Mouse (Mus musculus) midbrain, postnatal 0 days (tissue): ENCODE data around the gene Atp6v1a. TPM values are rescaled to one million over a fixed set of nuclear protein-coding genes. Genes with fewer than 3 reads are reported as not detected.
A peak's percentile ranks its signal among the peaks of the same experiment; 100 is the strongest.

Source experiments
- ATAC-seq: fragments of 200-750 bp; cut with Nextera tagmentation; 2 replicates; pipeline ENCODE4 v1.8.0; 2017; ENCODE audit warnings: moderate number of reproducible peaks, mild to moderate bottlenecking, moderate TSS enrichment, moderate library complexity; ENCODE audit not compliant: low FRiP score
- DNase-seq: peaks from one replicate; pipeline ENCODE4 v3.0.0-alpha.2; 2015; ENCODE audit warnings: low spot score
- H3K27ac ChIP-seq: fragments of 300-500 bp; sonication (generic); 2 replicates; pipeline ENCODE4 v1.5.1; 2014; ENCODE audit warnings: low read depth, mild to moderate bottlenecking, low read length, mixed read lengths
- H3K27me3 ChIP-seq: fragments of 300-500 bp; sonication (generic); 2 replicates; pipeline ENCODE4 v1.6.1; 2014; ENCODE audit warnings: low read length, control low read depth, mixed read lengths; ENCODE audit not compliant: insufficient read depth
- H3K36me3 ChIP-seq: fragments of 300-500 bp; sonication (generic); 2 replicates; pipeline ENCODE4 v1.6.1; 2014; ENCODE audit warnings: low read length, control low read depth, mixed read lengths; ENCODE audit not compliant: insufficient read depth
- H3K4me1 ChIP-seq: fragments of 300-500 bp; sonication (generic); 2 replicates; pipeline ENCODE4 v1.6.1; 2014; ENCODE audit warnings: mild to moderate bottlenecking, control low read depth, antibody characterized with exemption, low read length, mixed read lengths; ENCODE audit not compliant: insufficient read depth
- H3K4me2 ChIP-seq: fragments of 300-500 bp; sonication (generic); 2 replicates; pipeline ENCODE4 v1.6.1; 2014; ENCODE audit warnings: low read depth, mild to moderate bottlenecking, low read length, mixed read lengths; ENCODE audit not compliant: poor library complexity, severe bottlenecking
- H3K4me3 ChIP-seq: fragments of 300-500 bp; sonication (generic); 2 replicates; pipeline ENCODE4 v1.5.1; 2014; ENCODE audit warnings: low read depth, mild to moderate bottlenecking, low read length, moderate library complexity
- H3K9ac ChIP-seq: fragments of 300-500 bp; sonication (generic); replicated peaks from 2 replicates; pipeline ENCODE4 v1.6.1; 2014; ENCODE audit warnings: mild to moderate bottlenecking, low read length, moderate library complexity, mixed read lengths; ENCODE audit not compliant: poor library complexity, severe bottlenecking
- H3K9me3 ChIP-seq: fragments of 300-500 bp; sonication (generic); 2 replicates; pipeline ENCODE4 v1.6.1; 2016; ENCODE audit warnings: low read length, control low read depth
- CTCF ChIP-seq: IDR thresholded peaks from 2 replicates; pipeline ENCODE4 v1.5.1; 2016; ENCODE audit warnings: antibody characterized with exemption, mild to moderate bottlenecking
- WGBS: fragments of 180-500 bp; shearing (Covaris S2); extraction: QIAGEN DNeasy Blood & Tissue Kit; methylation state at CpG from one replicate; pipeline ENCODE4 v1.1.7; 2014; 5-methylcytosine and 5-hydroxymethylcytosine counted together
- polyA plus RNA-seq: library from polyadenylated mRNA; unstranded; fragments of >200 nt; fragmentation: Nextera tagmentation; extraction: Ambion mirVana; gene quantifications from 2 replicates; pipeline ENCODE4 v1.2.1, GENCODE M21; 2015
- total RNA-seq: library from RNA; depleted of rRNA; stranded (reverse); fragments of >200 nt; gene quantifications from 2 replicates; pipeline ENCODE4 v1.2.3, GENCODE M21; 2014

Atp6v1a gene
- total and polyA plus RNA-seq, 2 experiments from 2014 or later, result 193 to 194 TPM

DNA sequence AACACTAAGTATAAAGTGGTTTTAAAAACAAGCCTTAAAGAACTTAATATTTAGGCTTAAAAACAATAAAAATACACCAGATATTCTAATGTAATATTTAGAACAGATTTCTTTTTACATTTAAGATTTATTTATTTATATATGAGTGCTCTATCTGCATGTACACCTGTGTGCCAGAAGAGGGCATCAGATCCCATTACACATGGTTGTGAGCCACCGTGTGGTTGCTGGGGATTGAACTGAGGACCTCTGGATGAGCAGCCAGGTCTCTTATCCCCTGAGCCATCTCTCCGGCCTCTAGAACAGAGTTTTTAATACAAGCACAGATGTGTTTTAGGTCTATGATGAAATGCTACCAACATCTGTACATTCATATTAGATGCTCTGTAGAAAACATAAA lies 36.6 kb downstream of the Atp6v1a start:
- no peaks in the 10 kb centered on the region for H3K27me3 ChIP-seq
- H3K36me3 ChIP-seq, result peaks cover 62% of the 10 kb centered on the region
- DNase-seq (no peak), ATAC-seq (no peak)
- no peaks in the 10 kb centered on the region for H3K4me1 ChIP-seq
- H3K27ac ChIP-seq, result no peak overlapping the region
- H3K4me3 ChIP-seq, result no peak overlapping the region
- TF ChIP-seq CTCF, result peak; percentile 51
- no peaks in the 10 kb centered on the region for H3K9me3 ChIP-seq
- 90% methylated on average over 2 of the region's 2 CpGs for WGBS
- H3K9ac ChIP-seq, result no peak overlapping the region
- no peak overlapping the region for H3K4me2 ChIP-seq

DNA sequence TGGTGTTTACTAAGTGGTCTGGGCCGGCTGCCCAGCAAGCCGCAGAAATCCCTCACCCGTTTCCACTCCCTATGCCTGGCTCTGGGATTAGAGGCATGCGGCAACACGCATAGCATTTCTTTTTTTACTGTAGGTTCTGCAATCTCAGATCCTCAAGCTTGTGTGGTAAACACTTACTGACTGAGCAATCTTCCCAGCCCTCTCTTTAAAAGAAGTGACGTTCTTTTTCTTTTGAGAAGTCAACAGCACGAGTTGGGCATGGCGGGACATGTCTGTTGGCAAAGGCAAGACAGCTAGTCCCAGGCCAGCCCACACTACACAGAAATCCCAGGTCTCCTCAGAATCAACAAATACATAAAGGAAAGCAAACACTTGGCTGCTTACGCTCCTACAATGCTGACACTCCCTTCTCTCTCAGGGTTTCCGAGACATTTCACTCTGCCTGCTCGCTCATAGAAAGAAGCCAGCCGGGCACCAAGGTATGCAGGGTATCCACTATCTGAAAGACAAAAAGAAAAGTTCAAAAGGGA lies 38.3 kb downstream of the Atp6v1a start:
- DNase-seq (no peak), ATAC-seq (no peak)
- H3K9me3 ChIP-seq, result no peaks in the 10 kb centered on the region
- no peaks in the 10 kb centered on the region for H3K27me3 ChIP-seq
- H3K36me3 ChIP-seq, result peaks cover 61% of the 10 kb centered on the region
- H3K9ac ChIP-seq, result no peak overlapping the region
- no peak overlapping the region for H3K4me3 ChIP-seq
- H3K4me1 ChIP-seq, result no peaks in the 10 kb centered on the region
- H3K27ac ChIP-seq, result no peak overlapping the region
- TF ChIP-seq CTCF, result no peak
- H3K4me2 ChIP-seq, result no peak overlapping the region
- 93% methylated on average over 12 of the region's 12 CpGs for WGBS

- Histone ChIP-seq H3K4me2 (no peak overlapping the region), H3K9ac (no peak overlapping the region), H3K27ac (no peak overlapping the region), H3K27me3 (no peaks in the 10 kb centered on the region), H3K36me3 (peaks cover 73% of the 10 kb centered on the region), H3K4me3 (no peak overlapping the region), H3K4me1 (no peaks in the 10 kb centered on the region), H3K9me3 (no peaks in the 10 kb centered on the region)
- no peak for TF ChIP-seq CTCF
- WGBS, result 96% methylated on average over 7 of the region's 7 CpGs
- DNase-seq, result no peak
- no peak for ATAC-seq
Observed at GRCm38 (mm10) chr16:44099377-44099776, 40.1 kb downstream of the Atp6v1a start.

GRCm38 (mm10) chr16:44087650-44088049 lies 51.9 kb downstream of the Atp6v1a start:
- no peak overlapping the region for H3K9ac ChIP-seq
- no peak for TF ChIP-seq CTCF
- H3K36me3 ChIP-seq, result peaks cover 48% of the 10 kb centered on the region
- no peak overlapping the region for H3K4me3 ChIP-seq
- WGBS, result 82% methylated on average over 2 of the region's 2 CpGs
- H3K9me3 ChIP-seq, result no peaks in the 10 kb centered on the region
- H3K4me1 ChIP-seq, result no peaks in the 10 kb centered on the region
- H3K27me3 ChIP-seq, result no peaks in the 10 kb centered on the region
- no peak overlapping the region for H3K27ac ChIP-seq
- DNase-seq (no peak), ATAC-seq (no peak)
- H3K4me2 ChIP-seq, result no peak overlapping the region

GRCm38 (mm10) chr16:44063025-44063894 lies 76.2 kb downstream of the Atp6v1a start, which contains the start of gene Gramd1c:
Gene Gramd1c (minus strand): TSS chr16:44063345.
- H3K4me3 ChIP-seq, result peak within 1 kb of the TSS; percentile 46
- peak within 1 kb of the TSS; percentile 58 for H3K4me2 ChIP-seq
- H3K36me3 ChIP-seq, result no peaks in the 10 kb centered on the region
- 6% methylated on average over 44 of the region's 45 CpGs for WGBS
- DNase-seq (peak; percentile 89), ATAC-seq (peak; percentile 89)
- peak within 1 kb of the TSS; percentile 64 for H3K9ac ChIP-seq
- TF ChIP-seq CTCF, result peak; percentile 84
- H3K27ac ChIP-seq, result peak within 1 kb of the TSS; percentile 78
- no peaks in the 10 kb centered on the region for H3K27me3 ChIP-seq
- H3K4me1 ChIP-seq, result no peaks in the 10 kb centered on the region
- H3K9me3 ChIP-seq, result no peaks in the 10 kb centered on the region

GRCm38 (mm10) chr16:44061341-44061740 lies 78.2 kb downstream of the Atp6v1a start:
- H3K9me3 ChIP-seq, result no peaks in the 10 kb centered on the region
- no peak for TF ChIP-seq CTCF
- 93% methylated on average over 15 of the region's 15 CpGs for WGBS
- no peak for ATAC-seq
- no peaks in the 10 kb centered on the region for H3K36me3 ChIP-seq
- no peak overlapping the region for H3K4me2 ChIP-seq
- H3K4me3 ChIP-seq, result no peak overlapping the region
- DNase-seq, result no peak
- no peaks in the 10 kb centered on the region for H3K4me1 ChIP-seq
- H3K9ac ChIP-seq, result no peak overlapping the region
- no peak overlapping the region for H3K27ac ChIP-seq
- no peaks in the 10 kb centered on the region for H3K27me3 ChIP-seq
